ENCODE assay signal across 15 mouse cellular contexts in the genomic region with DNA sequence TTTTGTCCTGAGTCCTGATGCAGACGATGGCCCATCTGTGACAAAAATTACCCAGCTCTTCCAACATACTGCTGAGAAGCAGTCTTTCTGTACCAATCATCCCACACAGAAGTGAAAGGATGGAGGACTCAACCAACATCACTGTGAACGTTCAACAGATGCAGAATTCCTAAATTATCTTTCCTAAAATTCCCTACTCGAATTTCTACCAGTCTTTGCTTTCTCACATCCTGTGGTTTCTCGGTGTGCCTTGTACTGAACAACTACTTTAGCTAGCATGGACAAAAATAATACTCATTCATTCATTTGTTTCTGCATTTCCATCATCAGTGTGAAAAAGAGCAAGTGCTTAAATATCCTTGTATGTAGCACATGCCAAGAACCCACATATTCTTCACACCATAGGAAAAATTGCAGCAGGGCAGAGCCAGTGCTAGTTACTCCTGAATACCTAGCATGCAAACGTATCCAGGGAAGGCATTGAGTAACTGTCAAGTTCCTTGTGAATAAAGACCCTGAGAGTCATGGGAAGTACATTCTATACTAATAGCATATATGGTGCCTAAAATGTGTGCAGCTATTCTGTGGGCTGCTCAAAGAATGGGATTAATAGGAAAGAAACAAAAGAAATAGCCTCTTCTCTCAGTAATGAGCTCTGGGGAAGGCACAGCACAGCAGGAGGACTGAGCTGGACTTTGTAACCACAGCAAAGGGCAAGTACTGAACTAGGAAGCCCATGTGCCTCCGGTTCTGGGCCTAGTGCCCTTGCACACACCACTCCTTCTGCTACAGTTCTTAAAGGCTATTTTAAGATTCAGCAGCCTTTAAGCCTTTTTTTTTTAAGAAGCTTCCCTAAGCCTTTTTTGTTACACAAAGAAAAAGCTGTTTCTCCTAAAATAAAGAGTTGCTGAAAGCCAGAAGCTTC.
DNase-seq lines count a peak whose midpoint lies in the region; ATAC-seq and TF ChIP-seq lines count a peak whose summit lies in the region.
"Had no signal": no experiment of that assay in that cellular context is flagged by ENCODE, and none has a peak within 500 bp of the region (broad histone marks: within the 10 kb centered on the region; RNA-seq: fewer than 3 reads in every experiment).

No protein-coding gene starts in this region.

- no peak for DNase-seq in forebrain, embryonic 10.5 days (ENCODE audit: extremely low spot score, low spot score)
- DNase-seq in liver, adult 2 months (ENCODE audit: extremely low read depth, low read depth, low spot score) = peak; percentile 33
- peak in 1 of 2 experiments; percentile 13 for DNase-seq in left cerebral cortex, adult 2 months (ENCODE audit: extremely low spot score in 1 of 2, low spot score in 2 of 2)
- DNase-seq in telencephalon, adult 2 months (ENCODE audit: low read depth, low spot score) = peak; percentile 83
- no peak for DNase-seq in ovary, postnatal 10 days (ENCODE audit: low spot score)
- DNase-seq in testis, postnatal 14 days (ENCODE audit: low spot score) = no peak
- DNase-seq: adrenal gland, postnatal 25 days; spleen, adult 18-20 months had no signal

- intact Hi-C loops in left cerebral cortex, adult 2 months (cut with DNase I) = loop anchor here (5.0 to 10.0 kb wide), 2 partner anchors 407 to 625 kb away; partner anchors contain the start of gene Epha4

- TF ChIP-seq CTCF in liver, adult 2 months (IDR thresholded peaks at IDR 0.05; ENCODE audit: low read depth, low read length) = no peak
- TF ChIP-seq CTCF in left cerebral cortex, adult 2 months (IDR thresholded peaks at IDR 0.05) = no peak

- 0 out of 2 replicates have a peak overlapping the region, but pooled peaks have one; percentile 37 for H3K27ac ChIP-seq in forebrain, embryonic 10.5 days
- H3K27ac ChIP-seq in forebrain, embryonic 12.5 days = no peak overlapping the region; the same call in 1 of the 2 replicates
- H3K27ac ChIP-seq in liver, adult 2 months (replicated peaks; ENCODE audit: insufficient read depth, low read depth, low read length) = no peak overlapping the region
- H3K27ac ChIP-seq in liver, embryonic 12.5 days = no peak overlapping the region
- peak overlapping the region; percentile 66 for H3K27ac ChIP-seq in left cerebral cortex, adult 2 months
- H3K27ac ChIP-seq: heart, embryonic 15.5 days; hindbrain, embryonic 15.5 days; limb, embryonic 15.5 days had no signal

- H3K79me2 ChIP-seq in liver, adult 2 months (ENCODE audit: control insufficient read depth, insufficient read depth, low read length) = no peaks in the 10 kb centered on the region

- peaks cover 16% of the 10 kb centered on the region for H3K4me1 ChIP-seq in forebrain, embryonic 10.5 days
- peaks cover 7% of the 10 kb centered on the region for H3K4me1 ChIP-seq in forebrain, embryonic 12.5 days
- no peaks in the 10 kb centered on the region for H3K4me1 ChIP-seq in liver, adult 2 months (ENCODE audit: control insufficient read depth, insufficient read depth, low read length)
- H3K4me1 ChIP-seq in liver, embryonic 12.5 days = no peaks in the 10 kb centered on the region
- H3K4me1 ChIP-seq: heart, embryonic 15.5 days; hindbrain, embryonic 15.5 days; limb, embryonic 15.5 days had no signal

- H3K9ac ChIP-seq in forebrain, embryonic 12.5 days = no peak overlapping the region
- no peak overlapping the region for H3K9ac ChIP-seq in liver, adult 2 months (ENCODE audit: low read depth, low read length)
- H3K9ac ChIP-seq in liver, embryonic 12.5 days = no peak overlapping the region
- H3K9ac ChIP-seq: heart, embryonic 15.5 days; hindbrain, embryonic 15.5 days; limb, embryonic 15.5 days had no signal

- H3K4me2 ChIP-seq in forebrain, embryonic 12.5 days = no peak overlapping the region
- H3K4me2 ChIP-seq in liver, embryonic 12.5 days = no peak overlapping the region
- H3K4me2 ChIP-seq: heart, embryonic 15.5 days; hindbrain, embryonic 15.5 days; limb, embryonic 15.5 days had no signal

- 65% methylated on average over 6 of the region's 6 CpGs for WGBS in forebrain, embryonic 10.5 days
- WGBS in forebrain, embryonic 12.5 days = 50% methylated on average over 6 of the region's 6 CpGs
- WGBS in liver, adult 2 months = 69% methylated on average over 6 of the region's 6 CpGs
- WGBS in liver, embryonic 12.5 days (ENCODE audit: insufficient replicate concordance) = 50% methylated on average over 6 of the region's 6 CpGs

- H3K4me3 ChIP-seq in forebrain, embryonic 10.5 days = no peak overlapping the region
- H3K4me3 ChIP-seq in forebrain, embryonic 12.5 days (replicated peaks) = no peak overlapping the region
- no peak overlapping the region for H3K4me3 ChIP-seq in liver, adult 2 months (ENCODE audit: insufficient read depth, low read depth, low read length)
- H3K4me3 ChIP-seq in liver, embryonic 12.5 days = no peak overlapping the region
- no peak overlapping the region for H3K4me3 ChIP-seq in left cerebral cortex, adult 2 months
- H3K4me3 ChIP-seq: erythroblast, embryonic 14.5 days; heart, embryonic 15.5 days; hindbrain, embryonic 15.5 days; limb, embryonic 15.5 days; myocyte had no signal

- no peak for TF ChIP-seq POLR2A in liver, adult 2 months (IDR thresholded peaks at IDR 0.05; ENCODE audit: extremely low read depth, insufficient read depth, low read length)

- H3K9me3 ChIP-seq in forebrain, embryonic 10.5 days = no peaks in the 10 kb centered on the region
- no peaks in the 10 kb centered on the region for H3K9me3 ChIP-seq in forebrain, embryonic 12.5 days
- no peaks in the 10 kb centered on the region for H3K9me3 ChIP-seq in liver, embryonic 12.5 days (replicated peaks)
- H3K9me3 ChIP-seq: heart, embryonic 15.5 days; hindbrain, embryonic 15.5 days; limb, embryonic 15.5 days had no signal

- 0 out of 2 replicates have a peak, but pooled peaks cover 11% of the 10 kb centered on the region for H3K27me3 ChIP-seq in forebrain, embryonic 10.5 days (ENCODE audit: poor library complexity, severe bottlenecking)
- no peaks in the 10 kb centered on the region for H3K27me3 ChIP-seq in forebrain, embryonic 12.5 days
- H3K27me3 ChIP-seq in liver, adult 2 months (ENCODE audit: control insufficient read depth, insufficient read depth, low read length) = no peaks in the 10 kb centered on the region
- no peaks in the 10 kb centered on the region for H3K27me3 ChIP-seq in liver, embryonic 12.5 days (replicated peaks)
- H3K27me3 ChIP-seq: heart, embryonic 15.5 days; hindbrain, embryonic 15.5 days; limb, embryonic 15.5 days had no signal

- no peak for ATAC-seq in forebrain, embryonic 12.5 days (ENCODE audit: low FRiP score)
- no peak for ATAC-seq in liver, embryonic 12.5 days

- H3K36me3 ChIP-seq in forebrain, embryonic 10.5 days (replicated peaks) = no peaks in the 10 kb centered on the region
- H3K36me3 ChIP-seq in forebrain, embryonic 12.5 days (replicated peaks) = no peaks in the 10 kb centered on the region
- no peaks in the 10 kb centered on the region for H3K36me3 ChIP-seq in liver, adult 2 months (ENCODE audit: control insufficient read depth, insufficient read depth, low read length)
- H3K36me3 ChIP-seq in liver, embryonic 12.5 days = no peaks in the 10 kb centered on the region
- H3K36me3 ChIP-seq: heart, embryonic 15.5 days; hindbrain, embryonic 15.5 days; limb, embryonic 15.5 days had no signal

Comparison
In these comparisons a context has a peak if more than half of its experiments do, and no peak if none do; other contexts are left out.
1. H3K27ac ChIP-seq: peak in forebrain, embryonic 10.5 days (single experiment) and left cerebral cortex, adult 2 months (single experiment); none in forebrain, embryonic 12.5 days (single experiment), liver, adult 2 months (single experiment) and liver, embryonic 12.5 days (single experiment).
2. DNase-seq: peak in liver, adult 2 months (single experiment) and telencephalon, adult 2 months (single experiment); none in forebrain, embryonic 10.5 days (single experiment), ovary, postnatal 10 days (single experiment) and testis, postnatal 14 days (single experiment).